Mouse (Mus musculus): Measurements from ENCODE around the gene Gm3005.
"Not testable (repeated sequence)": the region's sequence is repeated elsewhere in the genome, so short reads cannot be mapped to it uniquely, and the experiment has no call there.

Gene Gm3005

GRCm38 (mm10) chr14:3427803-3428202 is at the start of gene Gm3005:
TSS of gene Gm3005 (plus strand) at chr14:3428103.
- not testable (repeated sequence) for DNase-seq (ENCODE audit: low spot score in 2 of 2)

- not testable (repeated sequence) for DNase-seq (ENCODE audit: low spot score in 2 of 2)
Observed at GRCm38 (mm10) chr14:3394793-3395192, 33.1 kb upstream of the Gm3005 start, which contains the start of gene Gm10413. TSS of gene Gm10413 (plus strand) at chr14:3395093.

GRCm38 (mm10) chr14:3412314-3412713 is 15.6 kb upstream of the Gm3005 start, which contains the start of gene Gm10409:
TSS of gene Gm10409 (plus strand) at chr14:3412614.
- DNase-seq (ENCODE audit: low spot score in 2 of 2), result not testable (repeated sequence)

GRCm38 (mm10) chr14:3449079-3449478 is 21.2 kb downstream of the Gm3005 start, which contains the start of gene Gm10408:
TSS of gene Gm10408 (plus strand) at chr14:3449379.
- DNase-seq (ENCODE audit: low spot score in 2 of 2), result not testable (repeated sequence)

GRCm38 (mm10) chr14:3634212-3634611 is 206.3 kb downstream of the Gm3005 start, which contains the start of gene Gm3012:
TSS of gene Gm3012 (plus strand) at chr14:3634512.
- DNase-seq (ENCODE audit: low spot score in 2 of 2), result not testable (repeated sequence)

Measured in cerebellum, postnatal 4 days (tissue).